Mouse (Mus musculus) forebrain, embryonic 16.5 days (tissue): ENCODE data around the gene Trip12. TPM values are rescaled to one million over a fixed set of nuclear protein-coding genes. Genes with fewer than 3 reads are reported as not detected.

Experiments used
- ATAC-seq: fragments of 200-750 bp; cut with Nextera tagmentation; 2 replicates; pipeline ENCODE4 v1.8.0; 2017; ENCODE audit warnings: mild to moderate bottlenecking, moderate library complexity
- H3K27ac ChIP-seq: fragments of 300-500 bp; sonication (generic); 2 replicates; pipeline ENCODE4 v1.5.1; 2014; ENCODE audit warnings: low read length, control low read depth
- H3K27me3 ChIP-seq: fragments of 300-500 bp; sonication (generic); replicated peaks from 2 replicates; pipeline ENCODE4 v1.6.1; 2014; ENCODE audit warnings: low read length; ENCODE audit not compliant: control insufficient read depth, insufficient read depth
- H3K36me3 ChIP-seq: fragments of 300-500 bp; sonication (generic); 2 replicates; pipeline ENCODE4 v1.6.1; 2014; ENCODE audit not compliant: control insufficient read depth, insufficient read depth
- H3K4me1 ChIP-seq: fragments of 300-500 bp; sonication (generic); replicated peaks from 2 replicates; pipeline ENCODE4 v1.6.1; 2014; ENCODE audit warnings: low read length; ENCODE audit not compliant: control insufficient read depth, insufficient read depth
- H3K4me2 ChIP-seq: fragments of 300-500 bp; sonication (generic); 2 replicates; pipeline ENCODE4 v1.6.1; 2014; ENCODE audit warnings: mild to moderate bottlenecking, low read length, control low read depth
- H3K4me3 ChIP-seq: fragments of 300-500 bp; sonication (generic); replicated peaks from 2 replicates; pipeline ENCODE4 v1.5.1; 2014; ENCODE audit warnings: mild to moderate bottlenecking, low read length, control low read depth
- H3K9ac ChIP-seq: fragments of 300-500 bp; sonication (generic); replicated peaks from 2 replicates; pipeline ENCODE4 v1.6.1; 2014; ENCODE audit warnings: low read depth, low read length, control low read depth
- H3K9me3 ChIP-seq: fragments of 300-500 bp; sonication (generic); 2 replicates; pipeline ENCODE4 v1.6.1; 2016; ENCODE audit warnings: low read length; ENCODE audit not compliant: control insufficient read depth
- WGBS: fragments of 180-500 bp; shearing (Covaris S2); extraction: QIAGEN DNeasy Blood & Tissue Kit; methylation state at CpG from one replicate; pipeline ENCODE4 v1.1.7; 2014; 5-methylcytosine and 5-hydroxymethylcytosine counted together
- polyA plus RNA-seq: library from polyadenylated mRNA; unstranded; fragments of >200 nt; fragmentation: Nextera tagmentation; extraction: Ambion mirVana; gene quantifications from 2 replicates; pipeline ENCODE4 v1.2.1, GENCODE M21; 2015

Trip12 gene
- polyA plus RNA-seq, 1 experiment from 2014 or later = 64.1 TPM

DNA sequence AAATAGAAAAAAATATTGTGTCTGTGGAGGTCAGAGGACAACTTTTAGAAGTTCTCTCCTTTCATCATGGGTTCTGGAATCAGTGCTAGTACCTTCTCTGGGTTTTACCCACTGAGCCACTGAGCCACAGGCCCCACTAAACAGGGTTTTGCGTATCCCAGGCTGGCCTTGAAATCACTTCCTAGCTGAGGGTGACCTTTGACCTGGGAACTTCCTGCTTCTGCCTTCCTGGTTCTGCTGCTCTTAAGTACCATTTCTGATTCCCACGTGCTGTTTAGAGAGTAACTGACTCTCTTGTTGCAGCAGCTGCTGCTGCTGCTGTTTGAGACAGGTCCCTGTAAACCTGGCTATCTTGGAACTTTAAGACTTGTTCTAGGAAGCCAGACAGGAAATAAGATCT, 24.3 kb upstream of the Trip12 start:
- Histone ChIP-seq H3K9me3 (no peaks in the 10 kb centered on the region), H3K4me3 (no peak overlapping the region), H3K9ac (no peak overlapping the region), H3K4me2 (no peak overlapping the region), H3K36me3 (no peaks in the 10 kb centered on the region), H3K27ac (no peak overlapping the region), H3K4me1 (no peaks in the 10 kb centered on the region), H3K27me3 (no peaks in the 10 kb centered on the region)
- 82% methylated on average over 2 of the region's 2 CpGs for WGBS
- no peak for ATAC-seq

DNA sequence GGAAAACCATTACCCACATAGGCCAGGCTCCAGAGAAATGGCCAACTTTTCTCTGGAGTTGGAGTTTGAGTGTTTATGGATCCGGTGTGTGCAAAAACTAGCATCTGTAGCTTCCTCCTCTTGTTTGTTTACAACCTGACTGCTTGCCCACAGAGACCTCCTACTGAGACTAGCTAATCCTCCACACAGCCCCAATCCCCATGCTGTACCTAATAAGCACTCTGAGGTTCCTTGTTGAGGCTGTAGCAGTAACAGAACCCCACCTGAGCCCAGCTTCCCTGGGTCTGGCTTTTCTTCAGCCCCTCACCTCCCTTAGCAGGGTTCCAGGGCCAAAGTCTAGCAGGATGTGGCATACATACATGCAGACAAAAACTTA, 20.9 kb upstream of the Trip12 start:
- H3K9ac ChIP-seq = no peak overlapping the region
- no peaks in the 10 kb centered on the region for H3K36me3 ChIP-seq
- H3K4me2 ChIP-seq = no peak overlapping the region
- no peak overlapping the region for H3K4me3 ChIP-seq
- H3K27ac ChIP-seq = no peak overlapping the region
- no peaks in the 10 kb centered on the region for H3K27me3 ChIP-seq
- H3K4me1 ChIP-seq = no peaks in the 10 kb centered on the region
- no peaks in the 10 kb centered on the region for H3K9me3 ChIP-seq
- no peak for ATAC-seq
- WGBS = 71% methylated on average over 1 of the region's 1 CpGs

DNA sequence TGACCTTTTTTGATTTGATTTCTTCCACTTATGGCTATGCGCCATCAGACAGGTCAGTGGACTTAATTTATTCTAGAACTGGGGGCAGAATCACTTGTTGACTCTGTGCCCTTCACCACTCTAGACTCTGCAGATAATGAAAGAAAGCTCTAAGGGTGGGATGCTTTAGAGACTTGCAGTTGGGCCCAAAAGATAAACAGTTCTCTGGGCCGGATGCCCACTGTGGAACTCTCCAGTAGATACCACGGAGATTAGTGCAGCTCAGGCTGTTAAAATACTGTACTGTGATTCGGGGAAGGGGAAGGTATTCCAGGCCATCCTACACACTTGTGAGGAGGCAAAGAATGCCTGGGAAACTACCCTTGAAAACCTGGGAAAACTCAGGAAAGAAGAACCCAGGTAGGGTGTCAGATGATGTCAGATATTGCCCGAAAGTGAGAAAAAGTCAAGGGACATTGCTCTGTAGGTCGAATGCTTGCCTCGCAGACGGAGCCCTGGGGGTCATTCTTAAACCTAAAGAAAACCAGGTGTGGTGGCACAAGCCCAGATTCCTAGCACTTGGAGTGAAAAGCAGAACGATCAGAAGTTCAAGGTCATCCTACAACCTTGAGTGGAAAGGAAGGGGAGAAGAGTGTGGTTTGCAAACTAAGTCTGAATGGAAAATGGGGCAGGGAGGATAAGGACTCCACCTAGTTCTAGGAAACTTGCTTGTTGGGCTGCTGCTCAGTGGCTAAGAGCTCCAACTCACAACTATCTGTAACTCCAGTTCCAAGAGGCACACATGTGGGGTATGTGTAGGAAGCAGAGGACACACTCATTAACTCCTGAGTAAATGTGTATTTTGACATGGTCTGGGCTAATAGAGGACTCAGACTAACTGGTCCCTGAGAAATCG, 20.3 kb upstream of the Trip12 start:
- no peak overlapping the region for H3K9ac ChIP-seq
- H3K9me3 ChIP-seq = no peaks in the 10 kb centered on the region
- H3K4me2 ChIP-seq = no peak overlapping the region
- no peaks in the 10 kb centered on the region for H3K27me3 ChIP-seq
- no peaks in the 10 kb centered on the region for H3K36me3 ChIP-seq
- no peaks in the 10 kb centered on the region for H3K4me1 ChIP-seq
- ATAC-seq = no peak
- no peak overlapping the region for H3K27ac ChIP-seq
- WGBS = 90% methylated on average over 10 of the region's 10 CpGs
- no peak overlapping the region for H3K4me3 ChIP-seq

DNA sequence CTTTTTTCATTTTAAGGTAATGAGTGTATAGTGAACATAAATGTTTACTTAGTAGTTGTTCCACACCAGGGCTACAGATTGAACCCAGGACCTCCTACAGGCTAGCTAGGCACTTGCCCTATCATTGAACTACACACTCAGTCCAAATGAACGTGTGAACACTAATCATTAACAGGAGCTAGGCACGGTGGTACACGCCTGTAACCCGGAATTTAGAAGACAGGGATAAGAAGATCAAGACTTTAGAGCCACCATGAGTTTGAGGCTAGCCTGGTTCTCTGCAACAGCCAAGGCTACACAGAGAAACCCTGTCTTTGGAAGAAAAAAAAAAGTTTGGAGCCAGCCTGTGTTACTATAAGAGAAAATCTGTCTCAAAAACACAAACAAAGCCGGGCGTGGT, 19.3 kb upstream of the Trip12 start:
- no peaks in the 10 kb centered on the region for H3K36me3 ChIP-seq
- no peak overlapping the region for H3K4me3 ChIP-seq
- ATAC-seq = no peak
- no peaks in the 10 kb centered on the region for H3K9me3 ChIP-seq
- no peak overlapping the region for H3K9ac ChIP-seq
- 89% methylated on average over 6 of the region's 6 CpGs for WGBS
- no peaks in the 10 kb centered on the region for H3K4me1 ChIP-seq
- no peaks in the 10 kb centered on the region for H3K27me3 ChIP-seq
- H3K27ac ChIP-seq = no peak overlapping the region
- no peak overlapping the region for H3K4me2 ChIP-seq

DNA sequence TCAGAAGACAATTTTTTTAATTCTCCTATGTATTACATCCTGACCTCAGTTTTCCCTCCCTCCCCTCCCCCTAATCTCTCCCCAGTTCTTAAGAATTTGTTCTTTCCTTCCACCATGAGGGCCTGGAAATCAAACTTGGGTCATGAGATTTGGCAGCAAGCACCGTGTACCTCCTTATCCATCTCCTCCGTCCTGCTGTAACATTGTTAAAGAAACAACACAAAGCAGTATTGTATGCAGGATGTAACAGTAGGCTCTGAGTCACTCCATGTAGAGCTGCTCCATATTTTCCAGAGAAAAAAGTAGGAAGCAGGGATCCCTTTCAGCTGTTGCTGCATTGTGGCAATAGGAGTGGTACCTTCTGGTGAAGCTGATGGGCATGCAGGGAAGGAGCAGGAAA, 15.4 kb upstream of the Trip12 start:
- Histone ChIP-seq H3K4me1 (no peaks in the 10 kb centered on the region), H3K27me3 (no peaks in the 10 kb centered on the region), H3K27ac (no peak overlapping the region), H3K4me2 (no peak overlapping the region), H3K9me3 (no peaks in the 10 kb centered on the region), H3K4me3 (no peak overlapping the region), H3K36me3 (no peaks in the 10 kb centered on the region), H3K9ac (no peak overlapping the region)
- ATAC-seq = no peak
- WGBS = 82% methylated on average over 2 of the region's 2 CpGs

DNA sequence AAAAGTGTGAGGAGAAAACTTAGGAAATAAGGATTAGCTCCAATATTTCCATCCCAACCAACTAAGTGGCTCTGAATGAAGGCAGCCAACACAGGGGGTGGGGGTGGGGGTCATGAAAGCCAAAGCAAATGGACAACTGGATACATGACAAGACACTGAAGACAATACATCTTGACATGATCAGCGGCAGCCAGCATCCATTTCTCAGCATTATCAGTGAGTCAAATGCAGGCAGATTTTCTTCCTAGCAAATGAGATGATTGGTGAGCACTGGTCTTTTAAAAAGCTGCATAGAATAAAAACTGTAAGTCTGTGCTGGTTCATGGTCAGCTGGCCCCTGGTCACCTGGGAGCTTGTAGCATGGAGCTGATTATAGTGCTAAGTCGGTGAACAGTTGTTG, 14.7 kb upstream of the Trip12 start:
- Histone ChIP-seq H3K9ac (no peak overlapping the region), H3K4me1 (no peaks in the 10 kb centered on the region), H3K27ac (no peak overlapping the region), H3K36me3 (no peaks in the 10 kb centered on the region), H3K4me3 (no peak overlapping the region), H3K4me2 (no peak overlapping the region), H3K27me3 (no peaks in the 10 kb centered on the region), H3K9me3 (no peaks in the 10 kb centered on the region)
- 90% methylated on average over 2 of the region's 2 CpGs for WGBS
- ATAC-seq = no peak

DNA sequence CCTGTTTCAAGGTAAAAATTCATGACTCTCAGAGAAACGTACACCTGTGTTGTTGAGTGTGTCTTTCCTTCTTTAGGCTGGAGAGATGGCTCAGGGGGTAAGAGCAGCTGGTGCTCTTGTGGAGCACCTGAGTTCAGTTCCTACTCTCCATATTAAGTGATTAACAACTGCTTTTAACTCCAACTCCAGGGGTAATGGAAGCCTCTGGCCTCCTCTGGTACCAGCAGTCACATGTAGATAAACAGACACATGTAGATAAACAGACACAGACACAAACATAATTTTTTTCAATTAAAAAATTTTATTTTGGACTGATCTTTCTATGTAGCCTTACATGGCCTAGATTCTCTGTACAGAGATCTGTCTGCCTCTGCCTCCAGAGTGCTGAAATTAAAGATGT, 13.4 kb upstream of the Trip12 start:
- Histone ChIP-seq H3K9ac (no peak overlapping the region), H3K4me2 (no peak overlapping the region), H3K27ac (no peak overlapping the region), H3K4me1 (no peaks in the 10 kb centered on the region), H3K27me3 (no peaks in the 10 kb centered on the region), H3K4me3 (no peak overlapping the region), H3K9me3 (no peaks in the 10 kb centered on the region), H3K36me3 (no peaks in the 10 kb centered on the region)
- ATAC-seq = no peak
- WGBS = 78% methylated on average over 1 of the region's 1 CpGs

DNA sequence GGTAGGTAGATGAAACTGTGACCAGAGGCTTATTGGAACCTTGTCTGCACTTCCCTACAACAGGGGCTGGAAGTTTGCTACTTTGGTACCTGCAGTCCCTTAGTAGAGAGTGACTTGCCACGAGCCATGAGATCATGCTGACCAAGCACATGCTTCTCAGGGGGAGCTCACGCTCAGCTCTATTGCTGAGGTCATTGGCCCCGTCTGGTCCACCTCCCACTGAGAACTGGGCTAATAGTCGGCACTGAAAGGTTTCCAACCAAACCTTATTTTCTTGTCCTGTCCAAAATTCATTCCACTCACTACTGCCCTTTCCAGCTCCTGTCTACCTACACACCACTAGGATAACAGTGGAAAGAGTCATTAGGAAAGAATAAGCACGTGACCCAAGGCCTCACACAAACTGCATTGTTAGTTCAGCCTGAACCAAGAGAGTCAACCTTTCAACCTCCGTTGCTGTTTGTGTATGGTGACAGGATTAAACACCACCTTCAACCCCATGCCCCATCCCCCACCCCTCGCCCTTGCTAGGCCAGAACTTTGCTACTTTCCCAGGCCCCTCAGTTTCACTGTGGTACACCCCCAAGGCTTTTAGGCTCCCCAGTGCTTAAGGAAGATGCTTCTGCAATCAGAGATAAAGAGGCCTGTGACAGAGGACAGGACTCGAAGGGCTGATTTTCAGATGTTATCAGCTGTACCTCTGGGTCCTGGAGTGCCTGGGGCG, 11.4 kb upstream of the Trip12 start:
- no peaks in the 10 kb centered on the region for H3K4me1 ChIP-seq
- H3K9me3 ChIP-seq = no peaks in the 10 kb centered on the region
- H3K4me3 ChIP-seq = no peak overlapping the region
- H3K9ac ChIP-seq = no peak overlapping the region
- no peaks in the 10 kb centered on the region for H3K27me3 ChIP-seq
- no peaks in the 10 kb centered on the region for H3K36me3 ChIP-seq
- ATAC-seq = no peak
- no peak overlapping the region for H3K4me2 ChIP-seq
- H3K27ac ChIP-seq = no peak overlapping the region
- 29% methylated on average over 9 of the region's 9 CpGs for WGBS

DNA sequence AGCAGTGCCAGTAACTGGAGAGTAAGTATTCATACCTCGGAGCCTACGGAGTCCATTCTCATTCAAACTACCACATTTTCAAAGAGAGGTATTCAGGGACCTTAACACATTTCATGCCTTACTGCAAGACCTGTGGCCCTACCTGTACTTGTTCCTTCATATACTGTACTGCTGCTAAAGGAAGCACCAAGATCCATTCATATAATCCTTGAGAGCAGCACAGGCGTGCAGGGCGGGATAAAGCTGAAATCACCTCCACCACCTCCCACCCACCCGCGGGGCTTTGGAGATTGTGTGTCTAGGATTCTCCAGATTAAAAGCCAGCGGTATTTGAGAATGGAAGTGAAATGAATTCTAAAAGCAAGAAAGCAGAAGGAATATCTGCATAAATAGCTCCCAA, 10.2 kb upstream of the Trip12 start:
- no peak for ATAC-seq

More for the DNA sequence above, 10.2 kb upstream of the Trip12 start:
- Histone ChIP-seq H3K4me1 (no peaks in the 10 kb centered on the region), H3K4me2 (no peak overlapping the region), H3K27me3 (no peaks in the 10 kb centered on the region), H3K9me3 (no peaks in the 10 kb centered on the region), H3K4me3 (no peak overlapping the region), H3K9ac (no peak overlapping the region), H3K27ac (no peak overlapping the region), H3K36me3 (no peaks in the 10 kb centered on the region)
- WGBS = 92% methylated on average over 7 of the region's 7 CpGs
